Mouse (Mus musculus) ZHBTc4 (cell line): ENCODE data around the gene Tes3-ps.

Experiments
- DNase-seq: peaks from one replicate; pipeline ENCODE4 v3.0.0-alpha.2; 2011; ENCODE audit warnings: low read depth, low spot score

Tes3-ps gene

GRCm38 (mm10) chr13:49492376-49493368, at the start of gene Tes3-ps:
TSS of gene Tes3-ps (plus strand) at chr13:49493318.
- no peak for DNase-seq

- no peak for DNase-seq
These were observed 48.7 kb upstream of the Tes3-ps start for GRCm38 (mm10) chr13:49444451-49444850.

- DNase-seq = peak; percentile 80
These were observed 43.8 kb upstream of the Tes3-ps start for GRCm38 (mm10) chr13:49449318-49449749.

- no peak for DNase-seq
These were observed 32.8 kb upstream of the Tes3-ps start for GRCm38 (mm10) chr13:49460276-49460675.

GRCm38 (mm10) chr13:49460692-49461414, 32.3 kb upstream of the Tes3-ps start:
- DNase-seq = no peak

GRCm38 (mm10) chr13:49461458-49462132, 31.5 kb upstream of the Tes3-ps start:
- no peak for DNase-seq

- no peak for DNase-seq
These were observed 30.2 kb upstream of the Tes3-ps start for GRCm38 (mm10) chr13:49462921-49463320.

- DNase-seq = no peak
These were observed 27.2 kb upstream of the Tes3-ps start for GRCm38 (mm10) chr13:49465875-49466274.

- DNase-seq = no peak
These were observed 26.6 kb upstream of the Tes3-ps start for GRCm38 (mm10) chr13:49466393-49467075.

- DNase-seq = no peak
These were observed 25.5 kb upstream of the Tes3-ps start for GRCm38 (mm10) chr13:49467585-49467984.

GRCm38 (mm10) chr13:49469002-49469401, 24.1 kb upstream of the Tes3-ps start:
- no peak for DNase-seq

GRCm38 (mm10) chr13:49470319-49470718, 22.8 kb upstream of the Tes3-ps start:
- no peak for DNase-seq

GRCm38 (mm10) chr13:49470806-49471205, 22.3 kb upstream of the Tes3-ps start:
- DNase-seq = no peak

- DNase-seq = no peak
These were observed 21.0 kb upstream of the Tes3-ps start for GRCm38 (mm10) chr13:49471981-49472675.

- no peak for DNase-seq
These were observed 20.5 kb upstream of the Tes3-ps start for GRCm38 (mm10) chr13:49472676-49473005.

- no peak for DNase-seq
These were observed 15.2 kb upstream of the Tes3-ps start for GRCm38 (mm10) chr13:49477887-49478286.

GRCm38 (mm10) chr13:49478851-49479374, 14.2 kb upstream of the Tes3-ps start:
- DNase-seq = no peak

- DNase-seq = no peak
These were observed 13.7 kb upstream of the Tes3-ps start for GRCm38 (mm10) chr13:49479399-49479798.

GRCm38 (mm10) chr13:49480057-49480456, 13.1 kb upstream of the Tes3-ps start:
- no peak for DNase-seq

- no peak for DNase-seq
These were observed 12.6 kb upstream of the Tes3-ps start for GRCm38 (mm10) chr13:49480551-49480950.

- no peak for DNase-seq
These were observed 7.7 kb upstream of the Tes3-ps start for GRCm38 (mm10) chr13:49485388-49485787.
